Mouse (Mus musculus) kidney, postnatal 25 days (tissue): ENCODE results near the gene Synpr.

Source experiments
- DNase-seq, 2 experiments: peaks; one replicate each; pipeline ENCODE4 v3.0.0; 2021; ENCODE audit warnings: mixed read lengths in 2 of 2

Synpr gene

DNA sequence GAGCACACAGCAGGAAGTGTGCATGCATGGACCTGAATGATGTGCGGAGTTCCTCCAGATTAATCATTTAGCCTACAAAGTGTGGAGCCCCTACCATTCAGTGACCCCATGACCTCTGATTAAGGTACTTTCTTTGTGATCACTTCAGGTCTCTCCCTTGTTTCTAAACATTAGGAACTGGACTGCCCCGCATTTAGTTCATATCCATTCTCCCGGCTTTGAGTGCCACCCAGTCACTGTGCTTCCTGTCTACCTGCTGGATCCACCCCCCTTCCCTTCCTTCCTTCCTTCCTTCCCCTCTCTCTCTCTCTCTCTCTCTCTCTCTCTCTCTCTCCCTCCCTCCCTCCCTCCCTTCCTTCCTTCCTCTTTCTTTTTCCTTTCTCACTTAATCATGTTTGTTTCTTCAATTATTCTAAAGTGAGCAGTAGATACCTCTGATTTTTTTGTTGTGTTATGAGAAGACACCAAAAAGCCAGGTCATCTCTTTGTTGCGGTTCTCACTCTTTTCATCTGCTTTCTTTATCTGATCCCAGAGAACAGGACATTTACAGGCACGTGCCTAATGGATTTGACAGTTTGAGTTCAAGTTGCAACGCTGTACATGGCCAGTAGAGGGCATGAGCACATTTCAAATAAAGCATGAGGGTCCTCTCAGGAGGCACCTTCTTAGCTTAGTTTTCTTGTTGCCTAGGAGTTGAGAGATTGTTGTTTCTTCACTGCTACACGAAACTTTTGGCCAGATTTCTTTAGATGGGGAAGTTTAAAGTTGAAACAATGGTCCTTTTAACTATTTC lies 71.2 kb downstream of the Synpr start:
- peak; percentile 44 to 68 for DNase-seq

DNA sequence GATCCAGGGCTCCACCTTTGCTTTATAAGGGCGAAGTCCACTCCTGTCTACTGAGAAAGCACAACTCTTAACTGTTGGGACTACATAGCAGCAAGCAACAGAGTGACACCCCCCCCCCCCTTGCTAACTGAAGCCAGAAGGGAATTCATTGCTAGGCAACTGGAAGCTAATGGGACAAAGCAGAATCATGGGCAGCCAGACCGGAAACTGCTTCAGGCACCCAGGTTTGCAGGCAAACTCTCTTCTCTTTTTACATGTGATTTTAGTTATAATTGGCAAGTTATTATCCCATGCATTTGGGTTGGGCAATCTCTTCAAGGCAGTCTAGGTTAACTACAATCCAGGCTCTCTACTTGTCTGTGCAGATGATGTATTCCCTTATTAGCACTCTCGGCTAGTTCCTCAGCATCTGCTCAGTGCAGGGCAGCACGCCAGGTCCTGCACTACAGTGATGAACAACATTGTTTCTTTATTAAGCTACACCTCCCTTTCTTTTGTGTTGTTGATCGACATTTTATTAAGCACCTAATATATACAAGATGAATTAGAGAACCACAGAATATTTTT lies 72.6 kb downstream of the Synpr start:
- no peak for DNase-seq

DNA sequence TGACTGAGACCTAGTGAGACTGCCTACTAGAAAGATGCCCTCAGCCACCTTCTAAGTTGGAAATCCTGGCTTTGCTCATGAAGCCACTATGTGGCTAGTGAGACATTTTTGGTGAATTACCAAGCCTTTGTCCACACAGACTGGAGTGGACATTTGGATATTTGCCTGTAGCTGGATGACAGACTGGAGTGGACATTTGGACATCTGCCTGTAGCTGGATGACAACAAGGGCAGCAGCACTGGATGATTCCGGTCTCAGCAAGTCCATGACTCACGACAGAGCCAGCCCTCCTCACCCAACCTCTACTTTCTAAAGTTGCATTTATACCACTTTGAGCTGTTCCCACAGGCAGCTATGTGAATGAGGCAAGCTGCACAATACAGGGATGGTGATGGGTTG lies 73.5 kb downstream of the Synpr start:
- DNase-seq, result no peak

DNA sequence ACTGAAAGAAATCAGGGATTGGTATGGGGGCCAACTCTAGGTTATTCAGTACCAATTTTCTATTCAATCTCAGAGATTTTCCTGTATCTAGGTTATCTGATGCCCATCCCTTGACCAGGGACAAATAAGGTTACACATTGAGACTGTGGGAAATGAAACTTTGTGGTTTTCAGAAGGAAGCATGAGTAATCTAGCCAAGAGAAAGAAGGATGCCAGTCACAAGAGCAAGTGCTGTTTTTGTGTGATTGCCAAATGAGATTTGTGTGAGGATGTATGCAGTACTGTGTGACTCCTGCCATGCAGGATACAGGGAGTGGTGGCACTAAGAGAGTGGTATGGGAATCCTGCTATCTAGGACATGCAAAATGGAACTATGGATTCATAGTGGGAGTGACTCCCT lies 76.6 kb downstream of the Synpr start:
- DNase-seq, result no peak

DNA sequence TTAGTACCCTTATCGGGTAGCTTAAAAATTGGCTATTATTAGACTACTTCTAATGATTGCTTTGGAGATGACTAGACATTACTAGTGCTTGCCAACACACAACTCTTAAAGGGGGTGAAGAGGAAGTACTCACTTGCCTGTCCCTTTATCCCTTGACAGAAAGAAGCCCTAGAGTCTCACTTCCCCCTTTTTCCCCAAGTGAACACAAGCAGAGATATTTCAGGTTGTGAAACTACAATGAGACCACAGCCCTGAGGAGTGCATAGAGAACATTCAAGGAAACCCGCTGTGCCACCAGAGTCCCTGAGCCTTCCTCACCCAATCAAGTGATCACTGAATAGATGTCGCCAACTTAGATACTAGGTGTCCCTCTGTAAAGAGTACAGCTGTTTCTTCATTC lies 77.1 kb downstream of the Synpr start:
- DNase-seq, result no peak

DNA sequence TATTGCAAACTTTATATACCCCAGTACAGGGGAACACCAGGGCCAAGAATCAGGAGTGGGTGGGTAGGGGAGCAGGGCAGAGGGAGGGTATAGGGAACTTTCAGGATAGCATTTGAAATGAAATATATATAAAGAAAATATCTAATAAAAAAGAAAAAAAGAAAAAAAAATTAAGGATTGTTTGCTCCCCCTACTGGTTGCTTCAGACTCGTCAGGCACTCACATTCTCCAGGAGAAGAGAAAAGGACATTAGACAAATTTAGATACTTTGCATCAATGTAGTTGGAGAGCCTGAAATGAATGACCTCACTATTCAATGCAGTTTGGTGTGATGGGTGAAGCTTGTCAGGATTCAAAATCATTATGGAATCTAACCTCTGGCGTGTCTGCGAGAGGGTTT lies 83.7 kb downstream of the Synpr start:
- DNase-seq, result no peak

DNA sequence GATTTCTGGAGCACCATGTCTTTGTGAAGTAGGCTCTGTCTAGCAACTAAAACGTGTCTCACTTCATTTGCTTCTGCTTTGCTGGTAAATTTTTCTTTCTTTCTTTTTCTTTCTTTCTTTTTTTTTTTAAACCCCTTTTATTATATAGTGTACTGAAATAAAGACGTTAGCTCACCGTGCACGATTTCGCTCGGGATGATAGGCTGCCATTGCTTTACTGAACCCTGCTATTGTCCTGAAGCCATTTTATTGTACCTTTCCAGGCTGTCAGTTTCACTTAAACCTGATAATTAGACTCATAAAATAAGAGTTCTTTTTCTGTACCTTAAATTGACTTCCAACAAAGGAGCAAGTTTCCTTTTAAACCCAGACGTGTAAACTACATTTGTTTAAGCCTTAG lies 104.5 kb downstream of the Synpr start:
- DNase-seq, result no peak

DNA sequence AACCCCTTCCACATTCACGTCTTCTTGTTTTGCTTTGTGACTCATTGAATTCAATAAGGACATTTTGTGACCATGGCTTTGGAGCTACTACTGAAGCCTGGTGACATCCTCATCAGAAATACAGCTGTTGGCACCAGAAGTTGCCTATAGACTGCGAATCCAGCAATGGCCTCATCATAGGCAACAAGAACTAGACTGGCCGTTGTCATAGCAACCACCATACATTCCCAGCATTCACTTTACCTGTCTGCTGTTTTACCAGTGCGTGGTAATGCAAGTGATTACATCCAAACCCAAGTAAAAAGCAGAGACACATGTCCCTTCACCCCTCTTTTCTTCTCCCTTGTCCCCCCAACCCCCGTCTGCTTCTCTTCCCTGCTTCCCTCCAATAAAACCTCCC lies 105.4 kb downstream of the Synpr start:
- no peak for DNase-seq

DNA sequence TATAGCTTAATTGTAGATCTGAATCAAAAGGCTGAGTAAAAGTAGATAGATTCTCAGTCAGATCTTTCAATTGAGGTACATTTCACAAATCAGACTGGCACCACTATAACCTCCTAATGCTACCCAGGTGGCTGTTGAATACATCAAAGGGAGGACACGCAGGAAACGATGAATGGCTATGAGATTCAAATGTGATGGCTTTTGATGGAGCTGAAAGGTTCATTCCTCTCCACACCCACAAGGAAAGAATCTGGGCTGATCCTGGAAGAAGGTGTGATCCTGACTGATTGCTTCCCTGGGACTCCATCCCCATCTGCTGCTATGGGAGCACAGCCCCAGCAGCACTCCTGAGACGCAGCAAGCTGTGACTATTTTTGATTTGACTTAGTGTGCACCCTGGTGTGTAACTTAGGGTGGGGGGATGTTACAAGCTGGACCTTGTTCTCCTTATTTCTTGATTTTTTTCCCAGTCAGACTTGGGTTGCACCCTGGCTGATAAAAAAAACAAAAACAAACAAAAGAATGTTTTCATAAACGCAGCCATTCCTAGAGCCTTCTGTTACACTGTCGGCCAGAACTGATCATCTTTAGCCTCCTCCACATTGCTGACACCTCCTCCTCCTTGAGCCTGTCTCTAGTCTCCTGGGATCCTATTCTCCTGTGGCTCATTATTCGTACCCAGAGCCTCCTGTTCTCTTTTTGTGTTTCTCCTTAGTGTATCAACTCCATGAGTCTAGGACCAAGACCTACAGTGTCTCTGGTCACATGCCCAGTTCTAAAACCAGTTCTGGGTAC lies 114.8 kb downstream of the Synpr start:
- DNase-seq, result no peak

DNA sequence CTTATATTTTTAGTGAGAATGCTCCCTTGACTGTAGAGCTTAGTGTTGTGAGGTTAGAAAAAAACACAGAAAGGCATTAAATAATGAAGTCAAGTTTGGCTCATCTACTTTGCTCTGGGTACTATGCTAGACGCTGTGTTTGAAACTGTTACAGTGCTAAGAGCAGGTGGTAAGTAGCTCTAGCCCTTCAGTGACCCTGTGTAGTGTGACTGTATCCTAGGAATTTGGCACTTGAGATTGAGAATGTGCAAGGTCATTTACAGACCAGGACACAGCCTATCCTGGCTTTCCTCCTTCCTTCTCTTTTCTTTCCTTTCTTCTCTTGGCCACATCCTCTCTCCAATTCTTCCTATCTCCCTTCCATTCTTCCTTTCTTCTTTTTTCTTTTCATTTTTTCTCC lies 127.1 kb downstream of the Synpr start:
- DNase-seq, result no peak

DNA sequence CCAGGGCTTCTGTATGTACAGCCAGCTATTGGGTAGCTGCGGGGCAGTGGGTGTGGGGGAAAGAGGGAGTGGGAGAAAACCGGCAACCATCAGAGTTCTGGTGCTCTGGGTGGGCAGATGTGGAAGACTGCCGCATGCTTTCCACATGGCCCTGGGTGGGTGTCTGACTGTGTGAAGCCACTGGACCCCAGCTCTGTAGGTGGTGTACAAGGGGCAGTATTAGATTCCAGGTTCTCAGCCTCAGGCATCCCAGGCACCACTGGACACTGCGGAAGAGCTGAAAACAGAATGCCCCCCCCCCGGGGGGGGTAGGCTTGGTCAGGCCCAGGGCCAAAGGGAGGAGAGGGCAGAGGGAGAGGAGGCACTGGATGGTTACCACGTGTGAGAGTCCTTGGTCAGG lies 156.1 kb downstream of the Synpr start:
- no peak for DNase-seq

DNA sequence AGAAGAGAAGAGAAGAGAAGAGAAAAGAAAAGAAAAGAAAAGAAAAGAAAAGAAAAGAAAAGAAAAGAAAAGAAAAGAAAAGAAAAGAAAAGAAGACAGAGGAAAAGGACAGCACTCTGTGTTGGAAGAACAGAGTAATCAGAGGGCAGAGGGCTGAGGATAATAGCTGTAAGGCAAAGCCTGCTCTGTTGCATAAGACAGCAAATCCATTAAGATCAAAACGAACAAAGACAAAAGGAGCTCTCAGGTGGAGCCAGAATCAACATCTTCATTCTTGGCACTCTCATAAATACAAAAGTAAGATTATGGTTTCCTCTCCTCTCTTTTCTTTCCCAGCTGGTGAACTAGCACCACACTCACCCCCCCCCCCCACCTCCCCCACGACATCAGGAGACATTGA lies 160.3 kb downstream of the Synpr start:
- no peak for DNase-seq

DNA sequence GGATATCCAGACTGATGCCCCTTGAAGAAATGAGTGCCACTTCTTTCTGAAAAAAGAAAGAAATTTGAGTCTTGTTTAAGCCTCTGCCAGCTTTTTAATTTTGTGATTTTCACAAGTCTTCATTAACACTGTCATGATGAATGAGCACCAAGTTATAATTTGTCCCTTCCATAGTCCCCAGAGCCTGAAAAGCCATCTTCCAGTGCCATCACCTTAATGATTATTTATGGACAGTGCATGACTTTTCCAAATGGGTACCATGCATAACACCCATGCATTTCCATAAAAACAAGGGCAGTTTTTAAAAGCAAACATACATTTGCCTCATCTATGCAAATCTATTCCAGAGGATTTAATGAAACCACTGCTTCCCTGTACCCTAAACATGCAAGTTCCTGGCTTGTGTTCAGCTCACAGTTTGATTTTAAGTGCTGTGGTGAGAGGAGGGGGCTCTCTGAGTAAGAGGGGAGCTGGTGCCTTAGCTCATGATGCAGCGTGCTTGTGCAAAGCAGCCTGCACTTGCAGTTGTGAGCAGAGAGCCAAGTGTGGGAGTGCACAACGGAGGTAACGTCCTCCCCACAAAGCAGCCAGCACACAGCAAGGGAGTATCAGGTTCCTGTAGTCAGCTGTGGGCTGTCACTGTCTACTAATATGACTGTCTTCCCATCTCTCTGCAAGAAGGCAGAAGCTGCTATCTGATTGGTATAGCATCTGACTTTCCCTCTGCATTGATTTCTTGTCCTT lies 169.1 kb downstream of the Synpr start:
- DNase-seq, result no peak

DNA sequence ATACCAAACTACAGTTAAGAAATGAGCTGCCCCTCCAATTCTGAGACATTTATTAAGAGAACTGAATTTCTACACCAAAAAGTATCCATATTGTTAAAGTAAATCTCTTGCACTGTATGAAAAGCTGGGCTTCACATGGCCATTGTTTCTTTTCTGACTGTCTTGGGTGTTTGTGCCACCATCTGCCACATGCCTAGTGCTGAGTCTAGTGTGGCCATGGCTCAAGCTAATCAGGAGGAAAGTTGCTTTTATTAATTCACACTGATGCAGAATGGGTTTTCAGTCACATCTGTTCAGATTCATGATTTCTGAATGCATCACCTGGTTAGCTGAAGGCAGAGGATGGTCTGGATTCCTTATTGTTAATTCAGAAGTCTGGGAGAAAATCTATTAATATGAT lies 170.4 kb downstream of the Synpr start:
- DNase-seq, result no peak

DNA sequence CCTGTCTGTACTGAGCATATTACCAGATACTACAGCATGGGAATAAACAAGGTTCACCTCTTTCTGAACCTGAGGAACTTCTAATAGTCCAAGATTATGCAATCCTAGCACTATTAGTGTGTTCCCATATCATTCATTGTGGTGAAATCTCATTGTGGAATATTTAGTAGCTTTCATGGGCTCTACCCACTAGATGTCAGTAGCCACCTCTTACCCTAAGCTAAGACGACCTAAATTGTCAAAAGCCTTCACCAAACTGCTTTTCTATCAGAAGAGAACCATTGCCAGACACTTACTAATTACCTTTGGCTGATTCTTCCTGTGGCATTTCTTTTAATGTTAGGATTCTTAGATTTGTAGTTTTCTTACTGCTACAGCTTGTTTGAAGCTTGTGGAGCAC lies 174.8 kb downstream of the Synpr start:
- no peak for DNase-seq

DNA sequence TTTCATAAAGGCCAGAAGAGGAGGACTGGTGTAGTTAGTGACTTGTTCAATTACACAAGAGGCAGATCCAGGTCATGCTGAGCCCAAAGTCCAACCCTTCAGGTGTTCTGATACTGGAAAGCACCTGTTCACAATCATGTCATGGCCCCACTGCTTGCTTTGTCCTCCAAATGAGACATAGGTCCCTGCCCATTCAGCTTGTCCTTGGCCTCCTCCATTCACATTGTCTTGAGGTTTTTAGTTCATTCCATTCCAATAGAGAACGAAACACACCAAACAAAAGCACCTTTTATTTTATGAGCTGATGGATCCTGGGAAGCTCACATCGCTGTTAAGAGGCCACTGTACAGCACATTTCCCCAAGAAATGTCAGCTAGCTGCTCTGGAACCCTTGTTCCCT lies 184.6 kb downstream of the Synpr start:
- DNase-seq, result no peak

DNA sequence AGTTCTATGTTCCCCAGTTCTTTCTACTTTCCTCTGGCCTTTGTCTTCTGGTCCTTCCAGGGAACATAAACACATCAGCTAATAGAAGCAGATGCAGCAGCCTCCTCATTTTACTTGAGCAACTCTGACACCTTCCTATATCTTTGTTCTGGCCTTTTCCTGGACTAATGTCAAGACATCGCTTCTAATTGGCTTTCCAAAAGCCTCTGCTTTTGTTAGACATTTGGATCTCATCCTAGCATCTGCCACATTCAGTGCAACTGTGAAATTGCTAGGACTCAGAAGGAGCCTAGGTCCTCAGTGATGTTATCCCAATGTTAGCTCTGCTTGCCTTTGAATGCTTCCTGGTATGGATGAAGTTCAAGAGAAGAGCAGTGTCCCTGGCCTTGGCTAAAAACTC lies 193.2 kb downstream of the Synpr start:
- DNase-seq, result no peak

DNA sequence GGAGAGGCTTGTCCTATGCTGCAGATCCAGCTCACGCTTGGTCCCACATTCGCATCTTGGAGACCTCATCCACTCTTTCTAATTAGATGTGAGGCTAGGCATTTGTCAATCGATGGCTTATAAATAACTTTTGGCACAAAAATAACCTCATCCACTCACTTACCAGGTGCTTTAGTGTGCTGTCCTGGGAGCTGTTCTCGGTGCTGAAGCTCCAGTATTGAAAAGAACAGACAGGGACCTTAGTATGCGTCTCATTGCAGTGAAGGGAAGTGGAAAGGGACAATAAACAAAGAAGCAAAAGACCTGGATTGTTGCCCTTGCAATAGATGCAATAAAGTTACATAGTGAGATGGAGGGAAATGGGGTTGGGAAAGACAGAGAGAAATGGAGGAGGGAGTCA lies 220.8 kb downstream of the Synpr start:
- DNase-seq, result no peak

DNA sequence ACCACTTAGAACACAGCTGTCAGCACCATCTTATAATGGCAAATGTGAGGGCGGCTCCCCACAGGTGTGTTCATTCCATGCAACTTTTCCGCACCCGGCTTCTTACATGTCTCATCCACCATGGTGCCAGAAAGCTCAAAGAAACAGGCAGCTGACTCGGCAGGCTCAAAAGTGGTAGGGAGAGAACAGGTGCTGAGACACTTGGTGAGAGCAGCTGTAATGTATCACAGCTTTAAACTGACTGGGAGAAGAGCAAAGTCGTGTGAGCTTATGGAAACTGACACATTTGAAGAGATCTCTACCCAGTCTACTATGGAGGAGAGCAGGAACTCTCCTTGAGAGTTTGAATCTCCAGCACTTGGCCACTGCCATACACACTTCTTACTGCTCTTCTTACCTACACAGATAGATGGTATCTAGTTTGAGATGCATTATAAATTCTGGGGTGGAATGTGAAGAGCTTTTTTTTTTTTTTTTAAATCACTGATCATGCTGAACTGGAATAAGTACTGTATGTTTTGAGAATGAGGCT lies 234.1 kb downstream of the Synpr start:
- DNase-seq, result no peak

DNA sequence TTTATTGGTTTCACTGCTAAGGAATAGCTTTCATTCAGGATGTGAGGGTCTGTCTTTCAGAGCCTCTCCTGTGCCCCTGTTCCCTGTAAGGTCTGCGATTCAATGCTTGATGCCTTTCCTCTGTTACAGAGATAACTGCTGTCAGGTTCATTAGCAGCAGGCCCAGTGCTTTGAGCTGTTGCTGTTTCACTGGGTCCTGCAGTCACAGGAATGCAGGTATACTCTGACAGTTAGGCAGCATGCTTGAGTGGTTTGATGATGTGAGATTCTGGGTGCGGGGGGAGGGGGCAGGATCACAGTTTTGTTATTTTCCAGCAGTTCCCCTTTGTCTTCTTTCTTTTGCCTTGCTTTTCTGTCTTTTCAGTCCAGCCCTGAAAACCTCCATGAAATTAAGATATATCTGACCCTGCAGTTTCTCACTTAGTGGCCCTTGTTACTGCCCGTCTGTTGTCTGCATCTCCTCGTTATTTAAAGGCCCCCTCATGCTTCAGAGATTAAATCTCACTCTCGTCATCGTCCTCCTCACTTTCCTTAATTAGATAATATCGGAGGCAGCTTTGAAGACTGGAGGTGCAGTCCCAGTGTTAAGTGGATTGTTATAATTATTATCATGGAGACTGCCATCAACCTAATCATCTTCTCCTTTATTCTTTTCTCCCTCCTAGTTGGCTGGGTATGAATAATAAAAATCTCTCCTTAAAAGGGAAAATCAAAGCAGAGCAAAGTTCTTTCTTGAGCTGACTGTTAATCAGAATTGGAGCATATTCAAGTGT lies 234.8 kb downstream of the Synpr start:
- DNase-seq, result no peak

DNA sequence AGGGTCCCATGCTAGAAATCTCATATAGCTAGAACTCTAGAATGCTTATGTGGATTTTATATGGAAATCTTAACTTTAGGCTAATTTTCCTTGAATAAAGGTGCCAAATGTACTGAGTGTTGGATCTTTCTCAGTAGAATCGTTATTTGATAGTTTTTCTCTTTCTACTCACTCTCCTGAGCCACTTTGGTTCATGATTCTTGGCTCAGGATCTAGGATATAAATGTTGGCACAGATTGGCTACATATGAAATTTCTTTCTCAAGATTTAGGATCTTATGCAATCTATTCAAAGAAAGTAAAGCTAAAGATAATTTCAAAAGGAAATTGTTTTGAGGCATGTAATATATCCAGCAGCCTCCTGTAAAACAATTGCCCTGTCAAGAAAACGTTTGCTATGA lies 263.2 kb downstream of the Synpr start:
- no peak for DNase-seq

DNA sequence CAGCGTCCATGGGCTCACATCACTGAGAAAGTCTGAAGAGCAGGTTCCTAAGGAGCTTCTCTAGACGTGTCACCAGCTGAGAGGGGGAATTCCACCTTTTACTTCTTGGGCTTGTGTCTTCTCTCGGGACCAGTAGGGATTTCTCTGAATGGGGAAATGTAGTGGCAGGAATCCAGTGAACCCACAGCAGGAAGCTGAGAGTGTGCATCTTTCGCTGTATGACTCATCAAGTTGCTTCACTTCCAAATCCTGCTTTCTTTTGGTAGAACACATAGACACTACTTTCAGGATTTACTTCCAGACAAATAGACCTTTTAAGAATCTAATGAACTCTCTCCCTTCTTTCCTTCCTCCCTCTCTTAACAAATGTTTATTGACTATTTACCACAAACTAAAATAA lies 266.6 kb downstream of the Synpr start:
- DNase-seq, result no peak
